Mouse (Mus musculus): ENCODE data around the gene Xpo5.
A peak's percentile ranks its signal among the peaks of the same experiment; 100 is the strongest.

Gene Xpo5

GRCm38 (mm10) chr17:46258279-46259053 lies 55.9 kb downstream of the Xpo5 start:
- no peak for DNase-seq (ENCODE audit: low spot score in 2 of 2)

DNA sequence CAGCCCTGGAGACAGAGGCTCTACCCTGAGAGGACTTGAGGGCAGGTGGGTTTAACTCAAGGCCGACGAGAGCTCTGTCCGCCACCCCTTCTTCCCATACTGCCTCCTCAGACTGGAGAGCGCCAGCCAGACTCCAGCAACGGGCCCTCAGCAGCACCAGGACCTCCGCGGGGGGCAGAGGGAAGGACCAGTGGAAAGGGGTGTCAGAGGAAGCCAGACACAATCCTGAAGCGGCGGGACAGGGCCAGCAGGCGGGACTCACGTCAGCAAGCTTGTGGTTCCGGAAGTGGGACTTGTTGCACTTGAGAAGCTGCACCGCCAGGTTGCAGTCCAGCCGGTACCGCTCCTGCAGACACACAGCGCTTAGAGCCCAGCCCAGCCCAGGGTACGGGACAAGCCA lies 57.1 kb downstream of the Xpo5 start:
- no peak for DNase-seq (ENCODE audit: low spot score in 2 of 2)

- DNase-seq (ENCODE audit: low spot score in 2 of 2), result no peak
Measured at GRCm38 (mm10) chr17:46262201-46262694, 59.7 kb downstream of the Xpo5 start.

DNA sequence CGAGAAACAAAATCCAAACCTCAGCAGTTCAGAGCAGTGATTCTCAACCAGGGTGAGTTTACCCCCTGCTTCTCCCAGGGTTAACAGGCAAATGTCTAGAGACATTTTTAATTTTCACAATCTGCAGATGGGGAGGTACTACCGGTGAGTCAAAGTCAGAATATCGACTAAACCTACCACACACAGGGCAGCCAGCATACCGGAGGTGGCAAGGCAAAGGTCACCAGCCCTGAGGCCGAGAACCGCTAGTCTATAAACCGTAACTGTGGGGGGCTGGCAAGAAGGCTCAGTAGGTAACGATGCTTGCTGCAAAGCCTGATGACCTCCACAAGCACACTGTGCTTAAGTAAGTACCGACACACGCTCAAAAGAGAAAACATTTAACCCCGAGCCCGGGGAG lies 62.9 kb downstream of the Xpo5 start:
- DNase-seq (ENCODE audit: low spot score in 2 of 2), result no peak

DNA sequence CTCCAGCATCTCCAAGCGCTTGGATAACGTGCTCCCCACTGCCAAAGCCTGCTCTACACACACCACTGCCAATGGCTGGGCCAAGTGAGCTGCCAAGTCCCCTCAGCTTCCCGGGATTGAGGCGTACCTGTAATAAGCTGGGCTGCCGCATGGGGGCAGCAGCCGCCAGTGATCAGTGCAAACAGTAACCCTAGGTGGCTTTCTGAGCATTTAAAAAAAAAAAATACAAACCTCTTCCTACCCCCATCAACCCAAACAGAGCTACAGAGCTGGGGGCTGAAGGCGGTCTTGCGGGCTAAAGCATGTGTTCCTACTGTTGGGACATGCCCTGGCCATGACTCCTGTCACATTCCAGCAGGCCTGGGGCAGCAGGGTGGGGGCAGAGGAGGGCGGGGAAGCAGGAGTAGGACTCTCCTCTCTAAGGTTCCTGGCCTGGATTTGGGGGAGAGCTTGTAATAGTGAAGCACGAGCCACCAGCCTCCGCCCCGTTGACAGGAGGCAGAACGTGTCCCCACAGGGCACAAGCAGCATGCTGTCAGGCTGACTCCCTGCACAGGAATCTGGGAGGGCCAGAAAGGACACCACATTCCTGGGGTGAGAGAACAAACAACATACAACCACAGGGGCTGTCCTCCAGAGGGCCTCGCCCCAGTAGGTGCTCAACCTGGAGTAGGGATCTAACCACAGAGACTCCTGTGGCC lies 63.5 kb downstream of the Xpo5 start:
- peak; percentile 74 to 80 for DNase-seq (ENCODE audit: low spot score in 2 of 2)

DNA sequence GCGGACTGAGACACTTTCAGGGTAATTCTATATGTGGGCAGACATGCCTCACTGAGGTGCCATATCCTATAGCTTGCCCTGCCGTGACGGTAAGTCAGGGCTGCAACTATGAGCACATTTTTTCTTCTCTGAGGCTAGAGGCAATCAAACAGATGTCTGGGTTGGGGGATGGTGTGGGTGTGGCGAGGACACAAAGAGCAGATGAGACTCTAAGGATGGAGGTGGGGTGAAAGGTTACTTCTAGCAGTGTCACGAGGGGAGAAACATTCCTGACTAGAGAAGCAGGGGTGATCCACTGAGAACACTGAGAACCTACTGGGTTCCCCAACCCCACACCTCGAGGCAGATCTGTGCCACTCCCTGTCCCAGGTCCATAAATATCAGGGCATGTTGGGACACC lies 64.4 kb downstream of the Xpo5 start:
- DNase-seq (ENCODE audit: low spot score in 2 of 2), result no peak

- no peak for DNase-seq (ENCODE audit: low spot score in 2 of 2)
Measured at GRCm38 (mm10) chr17:46267511-46267910, 64.9 kb downstream of the Xpo5 start.

- no peak for DNase-seq (ENCODE audit: low spot score in 2 of 2)
Measured at GRCm38 (mm10) chr17:46268026-46268720, 65.6 kb downstream of the Xpo5 start.

DNA sequence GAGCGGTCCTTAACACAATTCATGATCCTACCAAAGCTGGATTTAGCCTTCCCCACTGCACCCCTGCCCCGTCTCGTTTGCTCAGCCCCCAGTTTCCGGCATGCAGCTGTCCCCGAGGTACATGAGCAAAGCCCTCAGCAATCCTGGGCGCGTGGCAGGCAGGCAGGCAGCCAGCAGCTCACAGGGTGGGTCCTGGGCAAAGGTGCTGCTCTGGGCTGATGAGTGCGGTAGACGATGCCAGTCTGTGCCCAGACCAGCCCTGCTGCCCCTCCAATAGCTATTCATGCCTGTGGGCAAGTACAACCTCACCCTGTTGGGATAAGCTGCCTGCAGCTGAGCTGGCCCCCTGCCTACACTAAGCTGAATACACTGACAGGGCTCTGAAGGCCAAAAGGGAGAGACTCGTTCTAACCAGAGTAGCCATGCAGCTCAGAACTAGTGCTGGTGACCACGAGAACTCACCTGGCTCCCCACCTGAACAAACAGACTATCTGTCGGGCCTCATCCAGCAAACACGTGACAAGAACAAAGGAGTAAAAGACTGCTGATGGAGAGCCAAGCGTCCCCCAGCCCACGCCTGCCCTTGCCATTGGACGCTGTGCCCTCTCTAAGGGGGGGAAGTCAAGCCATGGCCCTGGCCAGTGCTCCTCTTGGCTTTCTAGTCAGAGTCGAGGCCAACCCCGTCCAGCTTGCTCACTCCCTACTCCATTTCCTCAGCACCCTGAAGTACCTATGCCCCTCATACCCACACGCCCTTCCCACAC lies 67.4 kb downstream of the Xpo5 start:
- peak; percentile 61 to 65 for DNase-seq (ENCODE audit: low spot score in 2 of 2)

DNA sequence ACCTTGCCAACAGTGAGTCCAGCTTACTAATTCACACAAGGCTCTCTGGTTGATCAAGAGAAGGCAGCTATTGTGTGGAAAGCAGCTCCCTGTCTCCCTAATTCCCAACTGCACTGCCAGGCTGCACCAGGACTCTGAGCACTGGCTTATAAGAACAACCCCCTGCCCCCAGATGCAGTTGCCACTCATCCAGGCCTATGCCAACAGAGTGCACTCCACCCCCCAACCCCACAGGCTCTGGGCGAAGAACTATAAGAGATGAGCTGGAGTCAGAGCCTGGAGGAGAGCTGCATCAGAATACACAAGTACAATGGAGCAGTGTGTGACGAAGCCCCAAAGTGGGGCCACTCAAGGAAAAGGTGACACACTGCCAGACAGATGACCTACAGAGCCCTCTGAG lies 69.5 kb downstream of the Xpo5 start:
- no peak for DNase-seq (ENCODE audit: low spot score in 2 of 2)

GRCm38 (mm10) chr17:46272675-46273074 lies 70.1 kb downstream of the Xpo5 start:
- peak; percentile 47 to 77 for DNase-seq (ENCODE audit: low spot score in 2 of 2)

DNA sequence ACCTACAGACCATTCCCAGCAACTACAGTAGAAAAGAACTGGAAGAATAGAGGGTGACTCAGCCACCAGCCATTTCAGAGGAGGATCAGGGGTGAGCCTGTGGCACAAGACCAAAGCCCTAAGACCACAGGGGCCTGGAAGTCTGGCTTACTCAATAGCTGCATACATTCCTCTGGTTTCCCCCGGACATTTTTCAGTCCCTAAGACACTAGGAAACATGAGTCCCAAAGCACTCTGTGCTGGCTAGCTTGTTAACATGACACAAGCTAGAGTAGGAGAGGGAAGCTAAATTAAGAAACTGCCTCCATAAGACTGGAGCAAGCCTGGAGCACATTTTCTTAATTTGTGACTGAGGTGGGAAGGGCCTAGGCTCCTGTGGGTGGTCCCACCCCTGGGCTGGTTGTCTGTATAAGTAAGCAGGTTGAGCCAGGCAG lies 71.2 kb downstream of the Xpo5 start:
- no peak for DNase-seq (ENCODE audit: low spot score in 2 of 2)

- DNase-seq (ENCODE audit: low spot score in 2 of 2), result no peak
Measured at GRCm38 (mm10) chr17:46274465-46274864, 71.9 kb downstream of the Xpo5 start.

DNA sequence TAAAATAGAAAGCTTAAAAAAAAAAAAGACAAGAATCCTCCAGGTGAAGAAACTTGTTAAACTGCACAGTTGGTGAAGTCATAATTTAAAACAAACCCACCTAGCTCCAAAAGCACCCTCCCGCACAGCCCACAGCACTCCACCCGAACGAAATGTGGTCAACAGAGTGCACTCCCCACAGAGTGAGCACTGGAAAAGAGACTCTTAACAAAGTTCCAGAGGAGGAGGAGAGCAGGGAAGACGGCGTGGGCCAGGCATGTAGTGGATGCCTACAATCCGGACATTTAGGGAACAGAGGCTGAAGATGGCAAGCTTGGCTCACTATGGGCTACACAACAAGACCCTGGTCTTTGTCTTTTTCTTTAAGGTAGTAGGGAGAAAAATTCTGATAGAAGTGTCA lies 72.5 kb downstream of the Xpo5 start:
- DNase-seq (ENCODE audit: low spot score in 2 of 2), result no peak

GRCm38 (mm10) chr17:46275506-46275905 lies 72.9 kb downstream of the Xpo5 start:
- no peak for DNase-seq (ENCODE audit: low spot score in 2 of 2)

DNA sequence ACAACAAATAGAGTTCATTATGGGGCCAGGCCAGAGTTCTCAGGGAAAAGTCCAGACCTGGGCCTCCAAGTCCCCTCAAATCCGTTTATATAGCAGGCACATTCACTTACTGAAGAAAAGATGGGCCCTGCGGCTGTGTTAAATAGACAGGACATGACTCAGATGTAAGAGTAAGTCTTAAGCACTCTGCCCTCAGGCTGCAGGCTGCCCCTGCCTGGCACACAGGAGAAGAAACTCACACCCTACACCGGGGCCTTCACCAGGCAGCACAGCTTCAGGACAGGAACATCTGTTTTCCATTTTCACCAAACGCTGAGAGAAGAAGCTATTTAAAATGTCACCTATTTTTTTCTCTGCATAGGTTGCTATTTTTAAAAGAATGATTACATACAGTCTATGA lies 75.0 kb downstream of the Xpo5 start:
- no peak for DNase-seq (ENCODE audit: low spot score in 2 of 2)

DNA sequence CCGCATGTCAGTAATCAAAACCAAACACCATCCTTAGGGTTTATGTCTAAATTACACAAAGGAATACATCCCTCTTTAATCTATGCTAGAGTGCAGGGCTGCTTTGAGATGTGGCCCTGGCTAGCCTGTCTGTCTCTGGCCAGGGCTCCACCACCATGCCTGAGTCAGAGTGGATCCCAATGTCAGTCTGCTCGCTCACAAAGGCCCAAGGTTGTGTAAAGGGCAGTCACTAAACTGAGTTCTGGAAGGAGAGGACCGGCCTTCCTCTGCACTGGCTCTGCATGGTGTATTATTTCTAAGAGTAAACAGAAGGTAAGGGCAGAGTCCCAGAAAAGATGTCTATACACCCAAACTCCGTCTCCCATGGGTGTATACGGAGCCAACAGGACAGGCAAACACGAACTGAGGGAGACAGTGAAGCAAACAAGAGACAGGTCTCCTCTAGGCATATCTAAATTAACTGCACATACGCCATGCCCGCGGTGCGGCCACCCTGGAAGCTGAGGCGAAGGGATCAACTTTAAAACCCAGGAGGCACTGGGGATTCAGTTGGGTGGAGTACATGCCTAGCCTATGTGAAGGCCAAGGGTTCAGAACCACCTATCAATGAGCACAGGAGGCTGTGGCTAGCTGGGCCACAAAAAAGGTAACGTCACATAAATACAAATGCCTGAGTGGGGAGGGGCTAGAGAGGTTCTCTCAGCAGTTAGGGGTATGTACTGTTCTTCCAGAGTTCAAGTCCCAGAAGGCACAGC lies 75.6 kb downstream of the Xpo5 start:
- DNase-seq (ENCODE audit: low spot score in 2 of 2), result no peak

- peak; percentile 82 to 84 for DNase-seq (ENCODE audit: low spot score in 2 of 2)
Measured at GRCm38 (mm10) chr17:46282483-46283123, 80.0 kb downstream of the Xpo5 start, which contains the start of gene Tjap1. Gene Tjap1 (minus strand): TSS chr17:46283026.

DNA sequence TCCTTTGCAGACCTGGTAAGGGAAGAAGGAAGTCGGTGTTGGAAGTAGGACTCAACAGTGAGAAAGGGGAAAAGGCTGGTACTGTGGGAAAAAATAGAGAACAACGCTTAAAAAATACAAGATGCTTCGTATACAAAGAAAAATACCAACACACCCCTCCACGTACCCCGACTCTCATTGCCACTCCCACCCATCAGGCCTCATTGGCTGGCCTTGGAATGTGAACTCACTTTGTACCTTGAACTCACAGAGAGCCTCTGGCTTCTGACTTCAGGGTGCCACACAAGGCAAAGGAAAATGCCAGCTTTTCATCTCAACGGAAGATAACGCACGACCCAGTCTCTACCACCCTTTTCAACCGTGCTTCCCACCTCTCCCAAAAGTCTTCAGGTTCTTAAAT lies 80.6 kb downstream of the Xpo5 start:
- no peak for DNase-seq (ENCODE audit: low spot score in 2 of 2)

DNA sequence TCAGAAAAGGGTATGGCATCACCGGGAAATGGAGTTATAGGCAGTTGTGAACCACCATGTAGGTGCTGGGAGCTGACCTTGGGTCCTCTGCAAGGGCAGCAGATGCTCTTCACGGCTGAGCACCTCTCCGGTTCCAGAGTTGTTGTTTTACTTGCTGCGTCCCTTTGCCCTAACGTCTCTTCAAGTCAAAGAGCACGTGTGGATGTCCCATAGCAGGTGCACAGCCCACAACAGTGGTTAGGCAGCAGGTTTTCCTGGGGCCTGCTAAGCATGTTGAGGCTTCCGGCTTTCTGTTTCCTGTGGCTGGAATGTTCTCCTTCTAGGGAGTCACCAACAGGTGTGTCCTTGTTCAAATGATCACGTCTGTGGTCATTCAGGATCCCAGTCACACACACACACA lies 81.3 kb downstream of the Xpo5 start:
- DNase-seq (ENCODE audit: low spot score in 2 of 2), result no peak
